Mouse (Mus musculus): Measurements from ENCODE around the gene Ranbp1. TPM values are rescaled to one million over a fixed set of nuclear protein-coding genes. Genes with fewer than 3 reads are reported as not detected.

Gene Ranbp1
- polyA plus RNA-seq, 1 experiment from 2014 or later: 444 TPM

- 89% methylated on average over 4 of the region's 4 CpGs for WGBS
- Histone ChIP-seq H3K27me3 (no peaks in the 10 kb centered on the region), H3K9me3 (no peaks in the 10 kb centered on the region), H3K4me2 (no peak overlapping the region), H3K36me3 (peaks cover 23% of the 10 kb centered on the region), H3K27ac (no peak overlapping the region), H3K4me3 (no peak overlapping the region), H3K4me1 (replicated peaks) (peaks cover 62% of the 10 kb centered on the region), H3K9ac (0 out of 2 replicates have a peak overlapping the region, but pooled peaks have one; percentile 2)
- ATAC-seq (ENCODE audit: low FRiP score): no peak
Observed at GRCm38 (mm10) chr16:18231451-18231850, 17.1 kb downstream of the Ranbp1 start.

GRCm38 (mm10) chr16:18231047-18231446, 17.5 kb downstream of the Ranbp1 start:
- Histone ChIP-seq H3K4me3 (no peak overlapping the region), H3K9ac (0 out of 2 replicates have a peak overlapping the region, but pooled peaks have one; percentile 2), H3K36me3 (peaks cover 27% of the 10 kb centered on the region), H3K4me1 (replicated peaks) (peaks cover 58% of the 10 kb centered on the region), H3K4me2 (no peak overlapping the region), H3K27me3 (no peaks in the 10 kb centered on the region), H3K27ac (no peak overlapping the region), H3K9me3 (no peaks in the 10 kb centered on the region)
- ATAC-seq (ENCODE audit: low FRiP score): no peak
- 84% methylated on average over 3 of the region's 3 CpGs for WGBS

GRCm38 (mm10) chr16:18230617-18231016, 17.9 kb downstream of the Ranbp1 start:
- H3K4me3 ChIP-seq: no peak overlapping the region
- H3K4me2 ChIP-seq: no peak overlapping the region
- no peak overlapping the region for H3K27ac ChIP-seq
- H3K9me3 ChIP-seq: no peaks in the 10 kb centered on the region
- no peaks in the 10 kb centered on the region for H3K27me3 ChIP-seq
- H3K4me1 ChIP-seq (replicated peaks): peaks cover 53% of the 10 kb centered on the region
- no peak overlapping the region for H3K9ac ChIP-seq
- no peak for ATAC-seq (ENCODE audit: low FRiP score)
- H3K36me3 ChIP-seq: peaks cover 32% of the 10 kb centered on the region
- 93% methylated on average over 6 of the region's 6 CpGs for WGBS

- peaks cover 42% of the 10 kb centered on the region for H3K36me3 ChIP-seq
- peak overlapping the region; percentile 30; the same call in 1 of the 2 replicates for H3K27ac ChIP-seq
- H3K9me3 ChIP-seq: no peaks in the 10 kb centered on the region
- no peak for ATAC-seq (ENCODE audit: low FRiP score)
- H3K4me1 ChIP-seq (replicated peaks): peaks cover 52% of the 10 kb centered on the region
- H3K9ac ChIP-seq: peak overlapping the region; percentile 39; the same call in 1 of the 2 replicates
- H3K4me2 ChIP-seq: no peak overlapping the region; the same call in 1 of the 2 replicates
- no peak overlapping the region for H3K4me3 ChIP-seq
- 52% methylated on average over 11 of the region's 11 CpGs for WGBS
- H3K27me3 ChIP-seq: no peaks in the 10 kb centered on the region
Observed at GRCm38 (mm10) chr16:18229622-18230021, 18.9 kb downstream of the Ranbp1 start.

GRCm38 (mm10) chr16:18228856-18229255, 19.7 kb downstream of the Ranbp1 start:
- no peak for ATAC-seq (ENCODE audit: low FRiP score)
- Histone ChIP-seq H3K9ac (peak overlapping the region; percentile 39; the same call in 1 of the 2 replicates), H3K4me2 (no peak overlapping the region), H3K4me3 (no peak overlapping the region), H3K9me3 (no peaks in the 10 kb centered on the region), H3K36me3 (peaks cover 49% of the 10 kb centered on the region), H3K27ac (0 out of 2 replicates have a peak overlapping the region, but pooled peaks have one; percentile 30), H3K27me3 (no peaks in the 10 kb centered on the region), H3K4me1 (replicated peaks) (peaks cover 46% of the 10 kb centered on the region)
- WGBS: 95% methylated on average over 4 of the region's 4 CpGs

- Histone ChIP-seq H3K4me3 (no peak overlapping the region), H3K27ac (no peak overlapping the region), H3K9ac (no peak overlapping the region), H3K9me3 (no peaks in the 10 kb centered on the region), H3K4me1 (replicated peaks) (peaks cover 37% of the 10 kb centered on the region), H3K36me3 (peaks cover 58% of the 10 kb centered on the region), H3K4me2 (no peak overlapping the region), H3K27me3 (no peaks in the 10 kb centered on the region)
- 95% methylated on average over 20 of the region's 20 CpGs for WGBS
- no peak for ATAC-seq (ENCODE audit: low FRiP score)
Observed at GRCm38 (mm10) chr16:18227897-18228422, 20.6 kb downstream of the Ranbp1 start.

GRCm38 (mm10) chr16:18227187-18227586, 21.3 kb downstream of the Ranbp1 start:
- no peaks in the 10 kb centered on the region for H3K9me3 ChIP-seq
- H3K4me2 ChIP-seq: no peak overlapping the region
- no peak overlapping the region for H3K4me3 ChIP-seq
- H3K9ac ChIP-seq: peak overlapping the region; percentile 15; the same call in 1 of the 2 replicates
- WGBS: 96% methylated on average over 13 of the region's 13 CpGs
- H3K4me1 ChIP-seq (replicated peaks): peaks cover 36% of the 10 kb centered on the region
- no peak for ATAC-seq (ENCODE audit: low FRiP score)
- no peak overlapping the region for H3K27ac ChIP-seq
- no peaks in the 10 kb centered on the region for H3K27me3 ChIP-seq
- H3K36me3 ChIP-seq: peaks cover 66% of the 10 kb centered on the region

- Histone ChIP-seq H3K36me3 (peaks cover 65% of the 10 kb centered on the region), H3K4me1 (replicated peaks) (peaks cover 12% of the 10 kb centered on the region), H3K27ac (no peak overlapping the region), H3K4me2 (no peak overlapping the region), H3K27me3 (no peaks in the 10 kb centered on the region), H3K9me3 (no peaks in the 10 kb centered on the region), H3K9ac (no peak overlapping the region), H3K4me3 (no peak overlapping the region)
- 82% methylated on average over 11 of the region's 11 CpGs for WGBS
- ATAC-seq (ENCODE audit: low FRiP score): no peak
Observed at GRCm38 (mm10) chr16:18222188-18222587, 26.3 kb downstream of the Ranbp1 start.

- no peak overlapping the region for H3K4me3 ChIP-seq
- H3K36me3 ChIP-seq: peaks cover 58% of the 10 kb centered on the region
- H3K4me1 ChIP-seq (replicated peaks): peaks cover 12% of the 10 kb centered on the region
- WGBS: 73% methylated on average over 11 of the region's 11 CpGs
- no peak overlapping the region for H3K4me2 ChIP-seq
- H3K27me3 ChIP-seq: no peaks in the 10 kb centered on the region
- H3K27ac ChIP-seq: no peak overlapping the region
- ATAC-seq (ENCODE audit: low FRiP score): no peak
- H3K9ac ChIP-seq: no peak overlapping the region
- no peaks in the 10 kb centered on the region for H3K9me3 ChIP-seq
Observed at GRCm38 (mm10) chr16:18221543-18221898, 27.0 kb downstream of the Ranbp1 start.

- WGBS: 91% methylated on average over 6 of the region's 6 CpGs
- H3K27me3 ChIP-seq: no peaks in the 10 kb centered on the region
- no peak for ATAC-seq (ENCODE audit: low FRiP score)
- no peak overlapping the region for H3K4me3 ChIP-seq
- H3K9me3 ChIP-seq: no peaks in the 10 kb centered on the region
- H3K9ac ChIP-seq: no peak overlapping the region
- H3K27ac ChIP-seq: no peak overlapping the region; the same call in 1 of the 2 replicates
- H3K36me3 ChIP-seq: peaks cover 53% of the 10 kb centered on the region
- peaks cover 16% of the 10 kb centered on the region for H3K4me1 ChIP-seq (replicated peaks)
- no peak overlapping the region for H3K4me2 ChIP-seq
Observed at GRCm38 (mm10) chr16:18220856-18221542, 27.5 kb downstream of the Ranbp1 start.

GRCm38 (mm10) chr16:18220001-18220400, 28.5 kb downstream of the Ranbp1 start:
- peaks cover 43% of the 10 kb centered on the region for H3K36me3 ChIP-seq
- H3K4me2 ChIP-seq: no peak overlapping the region
- H3K9me3 ChIP-seq: no peaks in the 10 kb centered on the region
- 0 out of 2 replicates have a peak overlapping the region, but pooled peaks have one; percentile 23 for H3K27ac ChIP-seq
- no peaks in the 10 kb centered on the region for H3K27me3 ChIP-seq
- H3K9ac ChIP-seq: 0 out of 2 replicates have a peak overlapping the region, but pooled peaks have one; percentile 24
- peaks cover 25% of the 10 kb centered on the region for H3K4me1 ChIP-seq (replicated peaks)
- 64% methylated on average over 8 of the region's 8 CpGs for WGBS
- no peak overlapping the region for H3K4me3 ChIP-seq
- no peak for ATAC-seq (ENCODE audit: low FRiP score)

GRCm38 (mm10) chr16:18218580-18218996, 29.9 kb downstream of the Ranbp1 start:
- H3K36me3 ChIP-seq: peaks cover 29% of the 10 kb centered on the region
- no peak overlapping the region for H3K27ac ChIP-seq
- WGBS: 80% methylated on average over 9 of the region's 9 CpGs
- H3K4me2 ChIP-seq: no peak overlapping the region
- peaks cover 39% of the 10 kb centered on the region for H3K4me1 ChIP-seq (replicated peaks)
- ATAC-seq (ENCODE audit: low FRiP score): no peak
- no peaks in the 10 kb centered on the region for H3K9me3 ChIP-seq
- 0 out of 2 replicates have a peak overlapping the region, but pooled peaks have one; percentile 14 for H3K9ac ChIP-seq
- H3K27me3 ChIP-seq: no peaks in the 10 kb centered on the region
- no peak overlapping the region for H3K4me3 ChIP-seq
